Mouse (Mus musculus) ES-Bruce4 (cell line): ENCODE results near the gene Gm44973.

Experiments
- CTCF ChIP-seq: IDR thresholded peaks from one replicate; pipeline ENCODE4 v1.8.1; 2011; ENCODE audit warnings: low read depth, low read length
- EP300 ChIP-seq: IDR thresholded peaks from 2 replicates; pipeline ENCODE4 v1.6.1; 2011; ENCODE audit warnings: low read depth, low read length; ENCODE audit not compliant: insufficient read depth
- POLR2A ChIP-seq: IDR thresholded peaks from one replicate; pipeline ENCODE4 v1.8.1; 2011; ENCODE audit warnings: low read length; ENCODE audit not compliant: insufficient read depth

DNA sequence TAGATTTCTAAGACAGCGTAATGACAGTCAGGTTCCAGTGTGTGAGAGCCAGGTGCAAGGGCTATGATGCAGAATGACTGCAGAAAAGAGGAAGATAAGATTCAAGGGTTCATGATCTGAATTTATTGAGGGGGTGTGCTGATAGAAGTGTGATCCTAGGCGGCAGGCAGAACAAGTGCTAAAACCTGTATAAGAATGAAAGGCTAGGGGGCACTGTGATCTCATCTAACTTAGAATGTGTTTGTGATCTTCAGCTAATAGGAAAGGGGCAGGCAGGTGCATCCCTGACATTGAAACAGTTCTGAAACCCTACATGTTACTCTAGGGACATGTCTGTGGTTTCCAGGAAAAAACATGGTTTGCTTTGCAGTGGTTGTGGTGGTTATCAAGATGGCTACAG is 30.8 kb downstream of the Gm44973 start:
- TF ChIP-seq POLR2A, result no peak
- no peak for TF ChIP-seq CTCF
- TF ChIP-seq EP300, result no peak
